ENCODE assay signal across 8 mouse cellular contexts in genomic region chr8:69936050-69936794, GRCm38 (mm10). TPM values are rescaled to one million over a fixed set of nuclear protein-coding genes. Genes with fewer than 3 reads are reported as not detected.
DNase-seq lines count a peak whose midpoint lies in the region; ATAC-seq lines count a peak whose summit lies in the region.

No protein-coding gene starts in this region.

- H3K4me1 ChIP-seq in embryonic facial prominence, embryonic 15.5 days, result peaks cover 39% of the 10 kb centered on the region
- peaks cover 18% of the 10 kb centered on the region for H3K4me1 ChIP-seq in hindbrain, embryonic 12.5 days
- peaks cover 36% of the 10 kb centered on the region for H3K4me1 ChIP-seq in liver, embryonic 11.5 days (replicated peaks; ENCODE audit: control insufficient read depth, insufficient read depth, low read length)
- peaks cover 2% of the 10 kb centered on the region; the same call in 1 of the 2 replicates for H3K4me1 ChIP-seq in neural tube, embryonic 11.5 days (ENCODE audit: control insufficient read depth, insufficient read depth, low read length)

- H3K27ac ChIP-seq in embryonic facial prominence, embryonic 15.5 days (replicated peaks), result peak overlapping the region; percentile 63
- H3K27ac ChIP-seq in hindbrain, embryonic 12.5 days, result peak overlapping the region; percentile 32
- H3K27ac ChIP-seq in liver, embryonic 11.5 days (ENCODE audit: low read depth, low read length), result no peak overlapping the region
- H3K27ac ChIP-seq in neural tube, embryonic 11.5 days (ENCODE audit: low read depth, low read length), result no peak overlapping the region

- peaks cover 15% of the 10 kb centered on the region; the same call in 1 of the 2 replicates for H3K36me3 ChIP-seq in embryonic facial prominence, embryonic 15.5 days
- H3K36me3 ChIP-seq in hindbrain, embryonic 12.5 days, result peaks cover 28% of the 10 kb centered on the region
- H3K36me3 ChIP-seq in liver, embryonic 11.5 days (ENCODE audit: control insufficient read depth, insufficient read depth, low read length), result peaks cover 14% of the 10 kb centered on the region
- peaks cover 4% of the 10 kb centered on the region; the same call in 1 of the 2 replicates for H3K36me3 ChIP-seq in neural tube, embryonic 11.5 days (ENCODE audit: control insufficient read depth, insufficient read depth, low read length)

- ATAC-seq in embryonic facial prominence, embryonic 15.5 days (ENCODE audit: insufficient number of reproducible peaks, low FRiP score, low TSS enrichment, low read depth), result peak; percentile 77
- peak; percentile 68 for ATAC-seq in hindbrain, embryonic 12.5 days (ENCODE audit: low FRiP score)
- ATAC-seq in liver, embryonic 11.5 days (replicated peaks; ENCODE audit: low FRiP score), result peak; percentile 45; the same call in 1 of the 2 replicates
- ATAC-seq in neural tube, embryonic 11.5 days (ENCODE audit: insufficient read depth, low FRiP score, low TSS enrichment), result peak; percentile 35; the same call in 1 of the 2 replicates
- no peak for ATAC-seq in erythroblast, adult 5-6 weeks (replicated peaks; ENCODE audit: low FRiP score, poor library complexity, severe bottlenecking)

- no peak overlapping the region for H3K9ac ChIP-seq in embryonic facial prominence, embryonic 15.5 days
- H3K9ac ChIP-seq in hindbrain, embryonic 12.5 days, result no peak overlapping the region
- H3K9ac ChIP-seq in liver, embryonic 11.5 days (ENCODE audit: low read depth, low read length), result no peak overlapping the region
- H3K9ac ChIP-seq in neural tube, embryonic 11.5 days (ENCODE audit: low read length), result no peak overlapping the region

- H3K27me3 ChIP-seq in embryonic facial prominence, embryonic 15.5 days, result no peaks in the 10 kb centered on the region
- H3K27me3 ChIP-seq in hindbrain, embryonic 12.5 days, result no peaks in the 10 kb centered on the region
- no peaks in the 10 kb centered on the region for H3K27me3 ChIP-seq in liver, embryonic 11.5 days (replicated peaks; ENCODE audit: control insufficient read depth, insufficient read depth, low read length)
- H3K27me3 ChIP-seq in neural tube, embryonic 11.5 days (ENCODE audit: control insufficient read depth, insufficient read depth, low read length), result no peaks in the 10 kb centered on the region

- no peaks in the 10 kb centered on the region for H3K9me3 ChIP-seq in embryonic facial prominence, embryonic 15.5 days (replicated peaks)
- no peaks in the 10 kb centered on the region for H3K9me3 ChIP-seq in hindbrain, embryonic 12.5 days (replicated peaks)
- H3K9me3 ChIP-seq in liver, embryonic 11.5 days (ENCODE audit: control insufficient read depth, low read length), result no peaks in the 10 kb centered on the region
- H3K9me3 ChIP-seq in neural tube, embryonic 11.5 days (ENCODE audit: control insufficient read depth, low read length), result no peaks in the 10 kb centered on the region

- H3K4me2 ChIP-seq in embryonic facial prominence, embryonic 15.5 days (replicated peaks), result no peak overlapping the region
- H3K4me2 ChIP-seq in hindbrain, embryonic 12.5 days (replicated peaks), result no peak overlapping the region
- no peak overlapping the region for H3K4me2 ChIP-seq in liver, embryonic 11.5 days
- H3K4me2 ChIP-seq in neural tube, embryonic 11.5 days (ENCODE audit: low read depth), result no peak overlapping the region

- DNase-seq in gastrocnemius, adult 18-20 months (ENCODE audit: low spot score), result peak; percentile 38
- no peak for DNase-seq in gastrocnemius, postnatal 10 days
- DNase-seq in liver, embryonic 11.5 days (ENCODE audit: low spot score), result no peak
- peak; percentile 46 for DNase-seq in neural tube, embryonic 11.5 days (ENCODE audit: low spot score)
- DNase-seq in cerebellum, postnatal 4 days (ENCODE audit: low spot score in 2 of 2), result no peak

- 60% methylated on average over 7 of the region's 7 CpGs for WGBS in embryonic facial prominence, embryonic 15.5 days
- WGBS in hindbrain, embryonic 12.5 days, result 71% methylated on average over 7 of the region's 7 CpGs
- WGBS in liver, embryonic 11.5 days, result 76% methylated on average over 7 of the region's 7 CpGs
- 72% methylated on average over 7 of the region's 7 CpGs for WGBS in neural tube, embryonic 11.5 days

- H3K4me3 ChIP-seq in embryonic facial prominence, embryonic 15.5 days (replicated peaks), result no peak overlapping the region
- H3K4me3 ChIP-seq in hindbrain, embryonic 12.5 days, result no peak overlapping the region
- no peak overlapping the region for H3K4me3 ChIP-seq in liver, embryonic 11.5 days (ENCODE audit: low read depth, low read length)
- H3K4me3 ChIP-seq in neural tube, embryonic 11.5 days (ENCODE audit: low read depth, low read length), result no peak overlapping the region

RNA-seq across cellular contexts. Expression of gene Yjefn3, which starts 33.7 kb away (rescaled TPM):
- 1 to 10 TPM; 8.3 to 9.7 TPM for total RNA-seq in gastrocnemius, adult 18-20 months (2021)
- 1 to 10 TPM; 9.0 to 9.5 TPM for total RNA-seq in gastrocnemius, postnatal 10 days (2021)
- polyA plus RNA-seq in embryonic facial prominence, embryonic 15.5 days (2015; fragmentation: Nextera tagmentation; extraction: Ambion mirVana), result 4.0 and 5.3 TPM in 2 replicates
- 10.1 and 12.4 TPM in 2 replicates for polyA plus RNA-seq in hindbrain, embryonic 12.5 days (2016; fragmentation: Nextera tagmentation; extraction: Ambion mirVana)
- polyA plus RNA-seq in liver, embryonic 11.5 days (2014; fragmentation: Nextera tagmentation; extraction: Ambion mirVana), result 1.7 and 1.9 TPM in 2 replicates
- polyA plus RNA-seq in neural tube, embryonic 11.5 days (2014; fragmentation: Nextera tagmentation; extraction: Ambion mirVana), result 3.7 and 5.0 TPM in 2 replicates
- not detected in 2 replicates for total RNA-seq in erythroblast, adult 5-6 weeks (2015; ENCODE audit: low replicate concordance)
- total RNA-seq in erythroblast, adult 5-6 weeks (2017; ENCODE audit: low replicate concordance), result not detected in 2 replicates

RNA-seq across cellular contexts. Expression of gene Ndufa13, which starts 33.9 kb away (rescaled TPM):
- 100 to 1,000 TPM; 347 to 364 TPM for total RNA-seq in gastrocnemius, adult 18-20 months (2021)
- total RNA-seq in gastrocnemius, postnatal 10 days (2021), result 100 to 1,000 TPM; 236 to 268 TPM
- 178 and 188 TPM in 2 replicates for polyA plus RNA-seq in embryonic facial prominence, embryonic 15.5 days (2015; fragmentation: Nextera tagmentation; extraction: Ambion mirVana)
- polyA plus RNA-seq in hindbrain, embryonic 12.5 days (2016; fragmentation: Nextera tagmentation; extraction: Ambion mirVana), result 160 and 167 TPM in 2 replicates
- polyA plus RNA-seq in liver, embryonic 11.5 days (2014; fragmentation: Nextera tagmentation; extraction: Ambion mirVana), result 145 and 159 TPM in 2 replicates
- polyA plus RNA-seq in neural tube, embryonic 11.5 days (2014; fragmentation: Nextera tagmentation; extraction: Ambion mirVana), result 151 and 161 TPM in 2 replicates
- total RNA-seq in erythroblast, adult 5-6 weeks (2015; ENCODE audit: low replicate concordance), result 16.1 and 18.2 TPM in 2 replicates
- total RNA-seq in erythroblast, adult 5-6 weeks (2017; ENCODE audit: low replicate concordance), result 27.2 and 32.9 TPM in 2 replicates

RNA-seq across cellular contexts. Expression of gene Tssk6, which starts 34.2 kb away (rescaled TPM):
- total RNA-seq in gastrocnemius, adult 18-20 months (2021), result not detected
- under 1 TPM in 1 of 2 experiments, not detected in 1; 0.38 TPM for total RNA-seq in gastrocnemius, postnatal 10 days (2021)
- 3.6 and 4.0 TPM in 2 replicates for polyA plus RNA-seq in embryonic facial prominence, embryonic 15.5 days (2015; fragmentation: Nextera tagmentation; extraction: Ambion mirVana)
- polyA plus RNA-seq in hindbrain, embryonic 12.5 days (2016; fragmentation: Nextera tagmentation; extraction: Ambion mirVana), result 4.1 and 4.7 TPM in 2 replicates
- polyA plus RNA-seq in liver, embryonic 11.5 days (2014; fragmentation: Nextera tagmentation; extraction: Ambion mirVana), result 4.5 and 5.2 TPM in 2 replicates
- 4.1 and 4.8 TPM in 2 replicates for polyA plus RNA-seq in neural tube, embryonic 11.5 days (2014; fragmentation: Nextera tagmentation; extraction: Ambion mirVana)
- total RNA-seq in erythroblast, adult 5-6 weeks (2015; ENCODE audit: low replicate concordance), result not detected in 2 replicates
- total RNA-seq in erythroblast, adult 5-6 weeks (2017; ENCODE audit: low replicate concordance), result 0.28 and 0.94 TPM in 2 replicates

RNA-seq across cellular contexts. Expression of gene Cilp2, which starts 48.7 kb away (rescaled TPM):
- total RNA-seq in gastrocnemius, adult 18-20 months (2021), result 1 to 10 TPM; 2.5 to 2.7 TPM
- total RNA-seq in gastrocnemius, postnatal 10 days (2021), result 10 to 100 TPM; 25.3 to 28.4 TPM
- polyA plus RNA-seq in embryonic facial prominence, embryonic 15.5 days (2015; fragmentation: Nextera tagmentation; extraction: Ambion mirVana), result 1.1 and 1.2 TPM in 2 replicates
- 1.2 and 1.5 TPM in 2 replicates for polyA plus RNA-seq in hindbrain, embryonic 12.5 days (2016; fragmentation: Nextera tagmentation; extraction: Ambion mirVana)
- 0.48 and 0.56 TPM in 2 replicates for polyA plus RNA-seq in liver, embryonic 11.5 days (2014; fragmentation: Nextera tagmentation; extraction: Ambion mirVana)
- polyA plus RNA-seq in neural tube, embryonic 11.5 days (2014; fragmentation: Nextera tagmentation; extraction: Ambion mirVana), result 0.47 and 0.86 TPM in 2 replicates
- total RNA-seq in erythroblast, adult 5-6 weeks (2015; ENCODE audit: low replicate concordance), result not detected in 2 replicates
- not detected in 2 replicates for total RNA-seq in erythroblast, adult 5-6 weeks (2017; ENCODE audit: low replicate concordance)

RNA-seq across cellular contexts. Expression of gene Gatad2a, which starts 60.0 kb away (rescaled TPM):
- 10 to 100 TPM; 28.6 to 38.8 TPM for total RNA-seq in gastrocnemius, adult 18-20 months (2021)
- total RNA-seq in gastrocnemius, postnatal 10 days (2021), result 10 to 100 TPM; 40.4 to 46.5 TPM
- 43.6 and 49.8 TPM in 2 replicates for polyA plus RNA-seq in embryonic facial prominence, embryonic 15.5 days (2015; fragmentation: Nextera tagmentation; extraction: Ambion mirVana)
- polyA plus RNA-seq in hindbrain, embryonic 12.5 days (2016; fragmentation: Nextera tagmentation; extraction: Ambion mirVana), result 53.1 and 54.8 TPM in 2 replicates
- 72.6 and 75.3 TPM in 2 replicates for polyA plus RNA-seq in liver, embryonic 11.5 days (2014; fragmentation: Nextera tagmentation; extraction: Ambion mirVana)
- 80.7 and 92.7 TPM in 2 replicates for polyA plus RNA-seq in neural tube, embryonic 11.5 days (2014; fragmentation: Nextera tagmentation; extraction: Ambion mirVana)
- 22.8 and 30.2 TPM in 2 replicates for total RNA-seq in erythroblast, adult 5-6 weeks (2015; ENCODE audit: low replicate concordance)
- total RNA-seq in erythroblast, adult 5-6 weeks (2017; ENCODE audit: low replicate concordance), result 25.7 and 31.8 TPM in 2 replicates

Comparison
In these comparisons a context has a peak if more than half of its experiments do, and no peak if none do; other contexts are left out.
1. DNase-seq: peak in gastrocnemius, adult 18-20 months (single experiment) and neural tube, embryonic 11.5 days (single experiment); none in gastrocnemius, postnatal 10 days (single experiment), liver, embryonic 11.5 days (single experiment) and cerebellum, postnatal 4 days (0 of 2).
2. H3K27ac ChIP-seq: peak in embryonic facial prominence, embryonic 15.5 days (single experiment) and hindbrain, embryonic 12.5 days (single experiment); none in liver, embryonic 11.5 days (single experiment) and neural tube, embryonic 11.5 days (single experiment).